Mouse (Mus musculus) embryonic facial prominence, embryonic 11.5 days (tissue): Measurements from ENCODE around the gene Mark4. TPM values are rescaled to one million over a fixed set of nuclear protein-coding genes. Genes with fewer than 3 reads are reported as not detected.

Experiments used
- ATAC-seq: fragments of 200-750 bp; cut with Nextera tagmentation; replicated peaks from 2 replicates; pipeline ENCODE4 v1.8.0; 2017; ENCODE audit warnings: low read depth; ENCODE audit not compliant: insufficient number of reproducible peaks, low FRiP score, low TSS enrichment
- DNase-seq: peaks from one replicate; pipeline ENCODE4 v3.0.0-alpha.2; 2015; ENCODE audit warnings: low spot score
- H3K27ac ChIP-seq: fragments of 300-500 bp; sonication (generic); replicated peaks from 2 replicates; pipeline ENCODE4 v1.5.1; 2014; ENCODE audit warnings: mild to moderate bottlenecking, low read depth, low read length, control low read depth
- H3K27me3 ChIP-seq: fragments of 300-500 bp; sonication (generic); 2 replicates; pipeline ENCODE4 v1.6.1; 2014; ENCODE audit warnings: mild to moderate bottlenecking, low read length, moderate library complexity, mixed read lengths; ENCODE audit not compliant: control insufficient read depth, insufficient read depth
- H3K36me3 ChIP-seq: fragments of 300-500 bp; sonication (generic); replicated peaks from 2 replicates; pipeline ENCODE4 v1.6.1; 2014; ENCODE audit warnings: low read depth, mild to moderate bottlenecking, low read length, moderate library complexity, mixed read lengths; ENCODE audit not compliant: control insufficient read depth, insufficient read depth
- H3K4me1 ChIP-seq: fragments of 300-500 bp; sonication (generic); 2 replicates; pipeline ENCODE4 v1.6.1; 2014; ENCODE audit warnings: low read length, mixed read lengths; ENCODE audit not compliant: control insufficient read depth, insufficient read depth
- H3K4me2 ChIP-seq: fragments of 300-500 bp; sonication (generic); 2 replicates; pipeline ENCODE4 v1.6.1; 2014; ENCODE audit warnings: low read depth, mild to moderate bottlenecking, control low read depth, low read length, moderate library complexity
- H3K4me3 ChIP-seq: fragments of 300-500 bp; sonication (generic); 2 replicates; pipeline ENCODE4 v1.5.1; 2014; ENCODE audit warnings: low read depth, low read length, control low read depth
- H3K9ac ChIP-seq: fragments of 300-500 bp; sonication (generic); replicated peaks from 2 replicates; pipeline ENCODE4 v1.6.1; 2014; ENCODE audit warnings: mild to moderate bottlenecking, control low read depth, low read length
- H3K9me3 ChIP-seq: fragments of 300-500 bp; sonication (generic); replicated peaks from 2 replicates; pipeline ENCODE4 v1.6.1; 2016; ENCODE audit warnings: mild to moderate bottlenecking, low read length, inconsistent platforms, mixed read lengths; ENCODE audit not compliant: control insufficient read depth
- WGBS: fragments of 180-500 bp; shearing (Covaris S2); extraction: QIAGEN DNeasy Blood & Tissue Kit; methylation state at CpG from one replicate; pipeline ENCODE4 v1.1.7; 2014; 5-methylcytosine and 5-hydroxymethylcytosine counted together
- polyA plus RNA-seq: library from polyadenylated mRNA; unstranded; fragments of >200 nt; fragmentation: Nextera tagmentation; extraction: Ambion mirVana; gene quantifications from 2 replicates; pipeline ENCODE4 v1.2.1, GENCODE M21; 2014

The Mark4 gene
- polyA plus RNA-seq, 1 experiment from 2014 or later, result 7.9 TPM

DNA sequence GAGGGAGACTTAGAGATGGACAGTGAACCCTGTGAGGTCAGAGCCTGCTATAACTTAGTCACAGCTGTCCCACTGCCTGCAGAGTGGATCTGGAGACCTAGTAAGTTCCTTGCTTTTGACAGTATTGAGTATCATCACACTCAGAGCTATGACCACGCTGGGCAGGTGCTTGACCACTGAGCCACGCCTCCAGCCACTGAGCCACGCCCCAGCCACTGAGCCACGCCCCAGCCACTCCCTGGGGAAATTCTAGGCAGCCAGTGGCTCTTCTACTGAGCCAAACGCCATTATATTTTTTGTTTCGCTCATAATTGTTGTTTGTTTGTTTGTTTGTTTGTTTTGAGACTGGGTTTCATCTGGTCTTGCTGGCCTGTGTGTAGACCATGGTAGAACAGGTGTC lies 9.0 kb upstream of the Mark4 start:
- Histone ChIP-seq H3K36me3 (no peaks in the 10 kb centered on the region), H3K27me3 (peaks cover 29% of the 10 kb centered on the region), H3K4me2 (no peak overlapping the region), H3K9ac (no peak overlapping the region), H3K27ac (no peak overlapping the region), H3K4me3 (no peak overlapping the region), H3K4me1 (peaks cover 9% of the 10 kb centered on the region), H3K9me3 (no peaks in the 10 kb centered on the region)
- DNase-seq (no peak), ATAC-seq (no peak)
- 40% methylated on average over 6 of the region's 6 CpGs for WGBS

DNA sequence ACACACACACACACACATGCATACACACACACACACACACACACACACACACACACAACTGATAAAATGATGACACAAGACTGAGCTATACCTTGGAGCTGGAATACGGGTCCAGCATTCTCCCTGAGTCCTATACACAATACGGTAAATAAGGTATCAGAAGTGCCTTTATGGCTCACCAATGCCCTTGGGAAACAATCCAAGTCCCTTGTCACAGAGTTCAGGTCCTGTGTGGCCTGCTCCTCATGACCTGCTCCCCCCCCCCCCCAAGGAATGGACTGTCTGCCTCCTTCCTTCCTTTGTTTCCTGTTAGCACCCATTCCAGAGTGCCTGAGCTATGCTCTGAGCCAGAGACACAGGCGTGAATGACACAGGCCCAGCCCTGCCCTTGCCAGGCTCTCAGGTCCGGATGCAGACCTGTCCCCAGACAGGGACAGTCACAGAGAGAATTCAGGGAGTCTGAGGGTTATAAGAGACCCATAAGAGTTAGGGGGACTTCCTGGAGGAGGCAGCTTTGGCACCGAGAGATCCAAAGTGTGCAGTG lies 8.1 kb upstream of the Mark4 start:
- no peaks in the 10 kb centered on the region for H3K36me3 ChIP-seq
- DNase-seq, result no peak
- peaks cover 9% of the 10 kb centered on the region for H3K4me1 ChIP-seq
- WGBS, result 58% methylated on average over 5 of the region's 5 CpGs
- no peak for ATAC-seq
- no peak overlapping the region for H3K27ac ChIP-seq
- no peaks in the 10 kb centered on the region for H3K9me3 ChIP-seq
- no peak overlapping the region for H3K4me2 ChIP-seq
- peaks cover 20% of the 10 kb centered on the region for H3K27me3 ChIP-seq
- no peak overlapping the region for H3K4me3 ChIP-seq
- no peak overlapping the region for H3K9ac ChIP-seq

DNA sequence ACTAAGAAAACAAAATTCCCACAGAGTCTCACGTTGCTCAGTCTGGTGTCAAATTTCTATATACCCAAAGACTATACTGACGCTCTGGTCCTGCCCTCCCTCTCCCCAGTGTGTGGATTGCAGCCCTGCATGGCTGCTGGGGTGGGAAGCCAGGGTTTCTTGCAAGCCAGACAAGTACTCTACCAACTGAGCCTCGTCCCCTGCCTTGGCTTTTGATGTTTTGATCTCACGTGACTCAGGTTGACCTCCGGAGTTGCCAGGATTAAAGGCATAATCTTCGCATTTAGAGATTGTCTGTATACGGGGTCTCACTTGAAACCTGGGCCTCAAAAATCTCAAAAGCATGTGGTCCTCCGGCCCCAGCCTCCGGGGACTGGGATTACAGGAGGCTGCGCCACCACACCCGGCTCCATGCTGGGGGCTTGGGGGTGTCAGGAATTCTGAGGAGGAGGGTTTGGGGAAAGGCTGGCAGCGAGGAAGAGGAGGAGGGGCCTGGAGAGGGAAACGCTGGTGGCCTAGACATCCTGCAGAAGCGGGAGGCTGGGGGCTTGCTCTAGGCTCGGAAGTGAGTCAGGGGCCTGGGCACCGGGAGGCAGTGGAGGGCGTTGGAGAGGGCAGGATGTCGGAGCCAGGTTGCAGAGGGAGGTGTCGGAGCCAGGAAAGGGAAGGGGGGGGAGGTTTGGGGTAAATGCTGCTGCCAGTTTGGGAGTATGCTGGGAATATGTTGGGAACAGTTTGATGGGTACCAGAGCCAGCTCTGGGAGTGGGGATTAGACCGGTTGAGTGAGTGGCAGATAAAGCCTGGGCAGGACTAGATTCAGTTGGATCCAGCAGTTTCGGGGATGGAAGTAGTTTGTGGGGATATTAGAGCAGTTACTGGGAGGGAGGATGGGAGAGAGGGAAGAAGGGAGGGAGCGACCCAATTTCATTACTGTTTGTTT lies 6.0 kb upstream of the Mark4 start:
- Histone ChIP-seq H3K4me2 (peak overlapping the region; percentile 25), H3K27me3 (peaks cover 9% of the 10 kb centered on the region), H3K9ac (peak overlapping the region; percentile 52), H3K4me3 (peak overlapping the region; percentile 15; the same call in 1 of the 2 replicates), H3K4me1 (peaks cover 9% of the 10 kb centered on the region), H3K36me3 (no peaks in the 10 kb centered on the region), H3K27ac (peak overlapping the region; percentile 47), H3K9me3 (no peaks in the 10 kb centered on the region)
- 5% methylated on average over 22 of the region's 22 CpGs for WGBS
- peak; percentile 63 for ATAC-seq
- peak; percentile 71 for DNase-seq

DNA sequence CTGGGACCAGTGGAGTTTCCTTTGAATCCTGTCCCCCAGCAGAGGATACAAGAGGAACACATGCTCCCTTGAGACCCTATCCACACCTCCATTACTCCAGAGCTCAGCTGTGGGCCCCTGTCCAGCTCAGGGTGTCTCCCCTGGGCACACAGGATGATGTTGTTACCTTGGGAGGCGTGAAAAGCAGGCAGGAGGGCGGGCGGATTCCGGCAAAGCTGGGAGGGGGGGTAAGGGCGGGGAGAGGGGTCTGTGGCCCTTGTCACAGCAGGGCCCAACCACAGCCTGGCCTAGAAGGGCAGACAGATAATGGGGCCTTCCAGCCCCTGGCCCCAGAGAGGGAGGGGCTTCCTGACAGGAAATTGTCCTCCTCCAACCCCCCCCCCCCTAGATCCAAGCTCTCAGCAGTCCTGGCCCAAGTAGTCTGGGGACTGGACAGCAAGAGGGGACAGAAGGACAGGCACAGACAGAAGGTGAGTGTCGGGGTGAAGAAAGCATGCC lies 4.3 kb upstream of the Mark4 start, which contains the start of gene Exoc3l2:
Gene Exoc3l2, plus strand, starts transcription at position 448 of the 498 bp plus-strand sequence.
- no peaks in the 10 kb centered on the region for H3K9me3 ChIP-seq
- peaks cover 9% of the 10 kb centered on the region for H3K4me1 ChIP-seq
- H3K4me3 ChIP-seq, result no peak within 1 kb of the TSS
- 18% methylated on average over 6 of the region's 6 CpGs for WGBS
- DNase-seq (no peak), ATAC-seq (no peak)
- H3K9ac ChIP-seq, result no peak within 1 kb of the TSS
- no peak within 1 kb of the TSS for H3K4me2 ChIP-seq
- H3K27ac ChIP-seq, result no peak within 1 kb of the TSS
- H3K27me3 ChIP-seq, result 0 out of 2 replicates have a peak, but pooled peaks cover 2% of the 10 kb centered on the region
- H3K36me3 ChIP-seq, result no peaks in the 10 kb centered on the region

DNA sequence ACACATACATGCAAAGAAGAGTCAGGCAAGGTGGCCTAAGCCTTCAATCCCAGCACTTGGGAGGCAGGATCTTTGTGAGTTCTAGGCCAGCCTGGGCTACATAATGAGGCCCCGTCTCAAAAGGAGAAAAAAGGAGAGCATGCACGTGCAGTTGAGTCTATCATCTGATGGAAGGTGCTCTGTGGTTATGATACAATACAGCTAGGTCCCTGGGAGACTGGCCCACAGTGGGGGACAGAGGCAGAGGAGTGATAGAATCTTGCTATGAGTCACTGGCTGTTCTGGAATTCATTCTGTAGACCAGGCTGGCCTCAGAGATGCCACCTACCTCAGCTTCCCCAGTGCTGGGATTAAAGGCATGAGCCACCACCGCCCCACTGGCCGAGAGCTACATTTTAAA lies 3.8 kb upstream of the Mark4 start:
- H3K27ac ChIP-seq, result no peak overlapping the region
- H3K4me3 ChIP-seq, result no peak overlapping the region
- H3K9me3 ChIP-seq, result no peaks in the 10 kb centered on the region
- H3K36me3 ChIP-seq, result no peaks in the 10 kb centered on the region
- no peak overlapping the region for H3K4me2 ChIP-seq
- H3K4me1 ChIP-seq, result peaks cover 9% of the 10 kb centered on the region
- no peak for ATAC-seq
- no peak for DNase-seq
- 62% methylated on average over 4 of the region's 4 CpGs for WGBS
- 0 out of 2 replicates have a peak, but pooled peaks cover 1% of the 10 kb centered on the region for H3K27me3 ChIP-seq
- no peak overlapping the region for H3K9ac ChIP-seq

DNA sequence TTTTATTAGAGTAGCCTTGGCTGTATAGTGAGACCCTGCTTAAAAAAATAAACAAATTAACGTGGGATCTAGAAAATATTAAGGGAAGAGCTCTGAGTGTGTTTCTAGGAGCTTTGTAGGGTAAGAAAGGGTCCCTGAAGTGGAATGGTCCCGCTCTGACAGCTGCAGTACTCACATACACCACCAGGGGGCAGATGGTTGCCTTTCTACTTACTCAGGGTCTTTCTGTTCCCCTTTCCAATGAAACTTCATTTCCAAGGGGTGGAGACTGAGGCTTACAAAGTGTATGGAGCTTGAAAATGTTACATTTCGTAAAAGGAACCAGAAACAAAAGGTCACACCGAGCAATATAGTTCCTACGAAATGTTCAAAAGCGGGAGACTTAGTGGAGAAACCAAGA lies 2.9 kb upstream of the Mark4 start:
- H3K36me3 ChIP-seq, result no peaks in the 10 kb centered on the region
- no peak overlapping the region for H3K9ac ChIP-seq
- ATAC-seq (no peak), DNase-seq (peak; percentile 93)
- no peak overlapping the region for H3K4me2 ChIP-seq
- WGBS, result 8% methylated on average over 6 of the region's 6 CpGs
- no peak overlapping the region for H3K4me3 ChIP-seq
- H3K9me3 ChIP-seq, result no peaks in the 10 kb centered on the region
- peaks cover 9% of the 10 kb centered on the region for H3K4me1 ChIP-seq
- H3K27ac ChIP-seq, result no peak overlapping the region
- no peaks in the 10 kb centered on the region for H3K27me3 ChIP-seq

DNA sequence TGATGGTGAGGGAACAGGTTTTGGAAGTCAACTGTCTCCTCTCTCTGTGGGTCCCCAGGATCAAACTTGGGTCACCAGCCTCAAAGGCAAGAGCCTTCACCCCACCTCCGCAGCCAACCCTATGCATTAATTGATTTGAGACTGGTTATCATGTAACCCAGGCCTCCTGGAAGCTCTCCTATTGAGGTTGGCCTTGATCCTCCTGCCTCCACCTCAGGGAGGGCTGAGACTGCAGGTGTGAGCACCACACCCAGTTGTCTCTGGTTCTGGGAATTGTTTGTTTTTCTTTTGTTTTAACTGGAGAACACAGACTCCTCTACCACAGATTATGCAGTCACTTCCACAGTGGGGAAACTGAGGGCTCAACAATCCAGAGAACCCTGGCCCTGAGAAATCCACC lies 1.9 kb upstream of the Mark4 start:
- Histone ChIP-seq H3K9me3 (no peaks in the 10 kb centered on the region), H3K4me3 (no peak overlapping the region), H3K9ac (no peak overlapping the region), H3K27ac (no peak overlapping the region), H3K27me3 (no peaks in the 10 kb centered on the region), H3K4me1 (peaks cover 9% of the 10 kb centered on the region), H3K4me2 (no peak overlapping the region), H3K36me3 (no peaks in the 10 kb centered on the region)
- 63% methylated on average over 1 of the region's 1 CpGs for WGBS
- no peak for ATAC-seq
- no peak for DNase-seq
